Mouse (Mus musculus): ENCODE measurements at regions not wholly inside any gene's neighbourhood (a gene's known extent, or its start where the extent isn't known, plus 50 kb on each side); places are given as distances from the start of the nearest gene placed in this dataset.
A peak's percentile ranks its signal among the peaks of the same experiment; 100 is the strongest.

DNA sequence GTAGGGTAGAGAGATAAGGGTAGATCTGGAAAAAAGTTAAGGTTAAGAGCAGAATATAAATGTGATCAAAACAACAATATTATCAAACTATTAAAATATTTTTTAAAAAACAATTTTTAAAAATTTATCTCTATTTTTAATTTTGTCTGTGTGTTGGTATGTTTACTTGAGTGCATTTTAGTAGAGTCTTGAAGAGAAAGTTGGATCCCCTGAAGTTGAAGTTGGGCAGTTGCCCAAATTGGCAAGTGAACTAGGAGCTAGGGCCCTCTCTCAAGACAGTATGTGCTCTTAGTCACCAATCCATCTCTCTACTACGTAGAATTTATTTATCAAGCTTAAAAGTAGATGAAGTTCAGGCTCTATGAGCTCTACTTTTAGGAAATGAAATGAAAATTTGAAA, 59.9 kb downstream of the Adamts1 start:
- DNase-seq (ENCODE audit: low read depth, low spot score): peak; percentile 49

DNA sequence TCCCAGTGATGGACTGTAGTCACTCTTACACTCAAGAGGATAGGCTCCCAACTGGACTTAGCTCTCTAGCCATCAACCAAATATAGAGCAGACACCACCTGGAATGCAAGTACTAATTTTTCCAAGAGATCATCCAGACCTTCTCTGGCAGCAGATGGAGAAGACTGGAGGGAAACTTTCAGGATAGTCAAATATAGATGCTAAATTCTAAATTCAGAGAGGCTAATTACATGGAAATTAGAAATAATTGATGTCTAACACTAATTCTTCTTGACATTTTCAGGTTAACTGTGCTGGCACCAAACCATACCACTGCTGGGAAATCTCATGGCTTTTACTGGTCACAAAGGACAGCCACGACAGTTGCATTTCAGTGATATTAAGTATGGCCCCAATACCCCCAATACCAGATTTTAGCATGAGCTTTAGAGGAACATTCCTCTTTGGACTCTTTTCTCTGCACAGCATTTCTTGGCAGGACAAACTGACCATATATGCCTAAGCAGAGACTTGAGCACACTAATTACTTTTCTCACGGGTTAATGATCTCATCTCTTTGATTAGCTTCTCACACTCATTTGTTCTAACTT, 64.2 kb downstream of the Adamts1 start:
- DNase-seq (ENCODE audit: low read depth, low spot score): no peak

DNA sequence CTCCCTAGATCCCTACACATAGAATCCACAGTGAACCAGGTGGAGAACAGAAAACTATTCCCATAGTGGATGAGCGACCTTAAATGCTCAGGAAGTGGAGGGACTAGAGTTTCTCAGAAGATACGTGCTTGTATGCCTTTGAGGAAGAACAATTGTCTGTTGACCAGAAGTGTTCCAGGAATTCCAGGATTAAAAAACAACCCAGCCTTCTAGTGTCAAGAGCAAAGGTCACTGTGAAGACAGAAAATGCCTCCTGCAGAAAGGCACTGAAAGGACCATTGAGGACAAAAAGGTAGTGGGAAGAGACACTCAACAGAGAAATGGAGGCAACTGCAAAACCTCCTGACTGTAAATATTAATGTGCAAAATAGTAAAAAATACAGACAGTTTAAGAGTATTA, 74.9 kb downstream of the Adamts1 start:
- no peak for DNase-seq (ENCODE audit: low read depth, low spot score)

DNA sequence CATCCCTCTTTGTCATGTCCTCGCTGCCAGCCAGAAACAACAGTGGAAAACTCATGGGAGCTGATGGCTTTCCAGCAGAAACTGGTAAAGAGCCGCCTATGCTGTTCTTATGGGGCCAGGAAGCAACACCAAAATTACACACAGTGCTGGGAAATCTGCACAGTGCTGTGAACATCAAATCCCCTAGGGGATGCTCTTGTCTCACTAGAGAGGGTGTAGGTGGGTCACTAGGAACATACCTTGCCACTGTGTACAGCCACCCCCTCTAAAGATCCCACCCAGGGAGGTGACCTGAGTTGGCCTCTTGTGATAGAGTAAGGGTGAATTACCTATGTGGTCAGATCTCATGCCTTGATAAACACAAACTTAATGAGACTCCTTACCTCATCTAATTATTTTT, 80.9 kb downstream of the Adamts1 start:
- no peak for DNase-seq (ENCODE audit: low read depth, low spot score)

DNA sequence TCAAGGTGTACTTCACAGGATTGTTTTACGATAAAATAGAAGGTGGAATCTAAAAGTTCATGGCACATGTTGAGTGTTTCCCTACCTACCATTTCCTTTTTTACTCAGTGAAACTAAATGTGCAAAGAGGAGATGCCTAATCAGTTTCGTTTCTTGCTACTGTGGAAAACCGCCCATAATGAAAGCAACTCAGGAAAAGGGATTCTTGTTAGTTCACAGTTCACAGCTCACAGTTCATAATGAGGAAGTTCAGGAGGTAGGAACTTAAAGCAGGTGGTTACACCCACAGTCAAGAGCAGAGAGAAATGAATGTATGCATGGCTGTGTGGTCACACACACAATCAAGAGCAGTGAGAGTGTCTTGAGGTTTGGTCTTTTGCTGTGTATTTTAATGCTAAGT, 90.6 kb downstream of the Adamts1 start:
- no peak for DNase-seq (ENCODE audit: low read depth, low spot score)

DNA sequence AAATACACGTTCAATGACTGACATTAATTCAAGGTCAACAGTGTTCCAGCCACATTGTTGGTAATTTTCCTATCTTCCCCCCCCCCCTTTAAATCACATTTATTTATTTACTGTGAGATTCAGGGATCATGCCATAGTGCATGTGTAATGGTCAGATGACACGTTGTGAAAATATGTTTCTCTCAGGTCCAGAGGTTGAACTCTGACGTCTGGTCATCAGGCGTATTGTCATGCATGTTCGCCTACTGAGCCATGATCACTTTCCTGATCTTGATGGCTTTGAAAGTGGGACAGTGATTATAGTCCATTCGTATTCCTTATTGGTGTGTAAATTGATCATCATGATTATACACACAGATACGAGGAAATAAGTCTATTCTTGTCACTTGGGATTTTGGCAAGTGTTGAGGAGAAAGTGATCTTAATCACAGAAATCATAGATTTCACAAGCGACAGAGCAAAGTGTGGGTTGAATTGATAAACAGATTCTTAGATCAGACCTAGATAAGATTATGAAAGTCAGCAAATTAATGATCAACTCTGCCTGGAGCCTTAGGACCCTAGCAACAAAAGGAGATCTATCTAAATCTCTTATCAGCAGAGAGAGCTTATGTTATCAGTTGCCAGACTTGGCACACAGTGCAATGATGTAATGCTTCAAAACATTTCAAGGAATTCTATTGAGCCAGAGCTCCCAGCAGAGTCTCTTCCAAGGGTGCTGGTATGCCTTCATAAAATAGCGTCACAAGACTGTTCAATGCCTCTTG, 98.5 kb downstream of the Adamts1 start:
- DNase-seq (ENCODE audit: low read depth, low spot score): no peak

DNA sequence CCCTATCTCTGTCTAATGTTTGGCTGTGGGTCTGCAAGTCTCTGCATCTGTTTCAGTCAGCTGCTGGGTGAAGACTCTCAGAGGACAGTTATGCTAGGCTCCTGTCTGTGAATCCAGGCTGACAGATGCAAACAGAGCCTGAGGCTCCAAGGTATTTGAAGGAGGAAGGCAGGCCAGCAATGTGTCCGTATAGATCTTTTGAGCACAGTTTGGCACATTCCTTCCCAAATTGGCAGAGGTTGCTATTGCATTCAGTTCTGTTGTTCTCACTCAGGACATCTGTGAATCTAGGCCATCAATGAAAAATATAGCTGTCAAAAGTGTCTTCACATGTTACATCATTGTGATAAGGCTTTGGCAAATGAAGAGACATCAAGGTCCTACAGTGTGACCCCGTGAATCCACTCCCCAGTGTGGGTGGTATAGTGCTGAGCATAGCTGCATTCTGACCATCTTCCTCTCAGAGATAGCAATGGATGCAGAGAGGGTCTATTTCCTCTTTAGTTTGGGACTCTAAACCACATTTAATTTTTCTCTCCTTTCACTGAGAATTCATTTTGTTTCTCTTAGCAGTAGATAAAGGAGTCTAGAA, 99.9 kb downstream of the Adamts1 start:
- no peak for DNase-seq (ENCODE audit: low read depth, low spot score)

DNA sequence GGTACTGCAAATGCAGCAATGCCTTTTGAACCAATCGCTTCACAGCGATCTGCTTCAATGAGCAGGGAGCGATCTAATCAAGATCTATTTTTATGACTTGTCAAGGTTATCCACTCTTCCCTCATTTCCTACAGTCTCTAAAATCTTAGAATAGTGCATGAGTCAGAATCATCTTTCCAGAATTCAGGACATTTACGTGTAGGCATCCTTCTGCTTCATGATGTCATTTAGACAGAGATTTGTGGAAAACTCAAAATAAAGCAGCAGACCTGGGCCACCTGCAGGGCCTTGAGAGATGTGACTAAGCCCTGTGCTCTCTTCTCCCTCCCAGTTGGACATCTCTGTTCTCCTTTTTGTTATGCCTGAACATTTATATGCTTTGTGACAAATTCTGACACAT, 103.6 kb downstream of the Adamts1 start:
- DNase-seq (ENCODE audit: low read depth, low spot score): no peak

DNA sequence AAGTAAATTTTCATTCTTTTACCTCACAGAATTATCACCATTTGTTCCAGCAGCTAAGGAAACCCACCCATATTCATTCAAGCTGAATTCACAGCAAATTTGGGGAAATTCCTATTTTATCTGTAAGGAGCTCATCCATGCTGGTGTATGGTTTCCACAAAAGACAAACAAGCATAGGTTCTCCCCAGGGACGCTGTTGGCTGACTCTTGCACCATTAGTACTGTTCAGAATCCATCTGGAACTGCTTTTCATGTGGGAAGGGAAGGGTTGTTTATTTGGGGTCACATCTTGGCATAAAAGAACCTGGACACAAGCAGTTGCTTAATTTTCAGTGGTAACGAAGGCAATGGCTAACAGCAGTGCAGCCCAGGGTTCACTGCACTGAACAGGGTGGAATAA, 120.2 kb downstream of the Adamts1 start:
- DNase-seq (ENCODE audit: low read depth, low spot score): no peak

DNA sequence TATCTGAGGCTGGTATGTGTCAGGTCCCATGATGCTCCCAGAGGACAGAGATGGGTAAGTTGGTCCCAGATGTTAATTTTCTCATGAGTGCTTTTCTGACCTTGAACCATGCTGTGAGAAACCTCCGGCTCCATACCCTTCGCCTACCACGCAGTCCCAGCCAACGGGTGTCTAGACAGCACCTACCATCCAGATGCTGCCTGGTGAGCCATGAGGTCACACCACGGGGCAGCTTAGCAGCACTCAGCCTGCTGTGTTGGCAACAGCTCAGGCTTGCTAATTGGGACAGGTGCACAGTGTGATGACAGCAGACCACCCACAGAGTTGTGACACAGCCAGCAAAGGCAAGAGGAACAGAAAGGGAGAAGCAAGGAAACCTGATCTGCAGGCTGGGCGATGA, 122.6 kb downstream of the Adamts1 start:
- DNase-seq (ENCODE audit: low read depth, low spot score): no peak

DNA sequence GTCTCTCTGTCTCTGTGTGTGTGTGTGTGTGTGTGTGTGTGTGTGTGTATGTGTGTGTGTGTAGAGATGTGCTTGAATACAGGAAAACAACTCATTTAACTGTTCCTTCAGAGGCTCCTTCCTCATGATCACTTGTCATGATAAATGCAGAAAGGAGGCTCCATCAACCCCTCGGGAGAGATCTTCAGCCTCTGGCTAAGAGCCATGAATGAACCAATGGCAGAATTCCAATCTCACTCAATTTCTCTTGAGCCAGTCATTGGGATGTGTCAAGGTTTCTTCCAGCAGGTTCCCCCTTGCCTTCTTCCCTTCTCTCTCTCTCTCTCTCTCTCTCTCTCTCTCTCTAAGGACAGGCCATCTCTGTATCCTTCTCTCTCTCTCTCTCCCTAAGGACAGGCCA, 124.1 kb downstream of the Adamts1 start:
- no peak for DNase-seq (ENCODE audit: low read depth, low spot score)

DNA sequence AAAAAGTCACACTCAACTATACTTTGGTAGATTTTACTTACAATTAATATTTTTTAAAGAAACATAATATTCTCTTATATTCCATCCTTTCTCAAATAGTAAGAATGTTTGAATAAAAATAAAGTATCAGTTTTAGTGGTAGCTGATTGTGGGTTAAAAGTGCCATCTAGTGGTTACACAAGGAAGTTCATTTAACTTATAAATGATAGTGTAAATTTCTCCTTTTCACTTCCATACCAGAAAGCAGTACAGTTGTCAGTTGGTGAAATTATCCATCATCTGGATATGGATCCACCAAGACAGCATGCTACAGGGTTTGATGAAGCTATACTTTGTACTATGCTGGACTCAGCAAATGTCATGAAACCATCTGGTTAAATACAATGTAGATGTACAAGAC, 124.7 kb downstream of the Adamts1 start:
- DNase-seq (ENCODE audit: low read depth, low spot score): no peak

DNA sequence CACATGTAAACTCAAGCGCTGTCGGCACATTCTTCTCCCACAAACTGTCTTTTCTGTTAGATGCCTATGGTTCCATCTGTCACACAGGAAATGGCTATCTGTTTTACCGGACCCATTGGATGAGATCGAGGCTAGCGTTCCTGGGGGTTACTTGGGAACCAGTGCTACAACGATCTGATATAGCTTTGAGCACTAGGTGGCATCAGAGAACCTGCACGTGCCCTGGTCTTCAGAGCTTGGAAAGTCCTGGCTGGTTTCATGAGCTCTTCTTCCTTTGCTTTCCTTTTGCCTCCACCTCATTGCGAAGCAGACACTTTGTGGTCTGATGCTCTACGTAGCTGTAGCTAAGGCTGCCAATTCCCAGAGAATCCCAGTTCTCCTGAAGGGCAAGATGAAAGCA, 123.8 kb upstream of the Cyyr1 start:
- no peak for DNase-seq (ENCODE audit: low read depth, low spot score)

DNA sequence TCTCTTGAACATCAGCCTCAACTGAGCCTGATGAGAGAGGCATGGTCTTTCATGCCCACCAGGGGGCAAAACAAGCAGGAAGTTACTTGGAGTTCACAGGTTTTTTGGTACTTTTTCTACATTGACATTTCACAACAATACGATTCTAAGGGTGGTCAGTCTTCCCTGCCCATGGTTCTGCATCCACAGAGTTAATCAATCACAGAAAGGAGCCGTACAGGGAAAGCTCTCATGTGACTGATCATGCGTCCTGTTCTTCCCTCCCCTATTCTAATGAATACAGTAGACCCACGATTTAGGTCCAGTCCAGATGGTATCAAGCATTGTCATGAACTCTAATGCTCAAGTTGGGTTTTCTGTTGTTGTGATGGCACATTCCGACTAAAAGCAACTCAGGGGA, 115.6 kb upstream of the Cyyr1 start:
- DNase-seq (ENCODE audit: low read depth, low spot score): no peak

DNA sequence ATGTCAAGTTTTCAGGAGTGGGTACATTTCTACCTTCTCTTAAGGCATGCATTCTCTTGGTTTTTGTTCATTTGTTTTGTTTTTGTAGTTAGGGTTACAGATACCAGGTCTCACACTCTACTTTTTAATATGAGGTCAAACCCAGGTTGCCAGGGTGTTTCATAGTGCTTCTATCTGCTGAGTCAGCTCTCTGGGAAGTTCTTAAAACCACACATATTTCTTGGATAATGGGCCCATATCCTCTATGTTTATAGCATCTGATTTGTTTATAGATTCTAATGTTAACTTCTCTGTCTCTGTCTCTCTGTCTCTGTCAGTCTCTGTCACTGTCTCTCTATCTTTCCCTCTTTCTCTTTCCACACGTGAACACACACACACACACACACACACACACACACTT, 114.6 kb upstream of the Cyyr1 start:
- no peak for DNase-seq (ENCODE audit: low read depth, low spot score)

DNA sequence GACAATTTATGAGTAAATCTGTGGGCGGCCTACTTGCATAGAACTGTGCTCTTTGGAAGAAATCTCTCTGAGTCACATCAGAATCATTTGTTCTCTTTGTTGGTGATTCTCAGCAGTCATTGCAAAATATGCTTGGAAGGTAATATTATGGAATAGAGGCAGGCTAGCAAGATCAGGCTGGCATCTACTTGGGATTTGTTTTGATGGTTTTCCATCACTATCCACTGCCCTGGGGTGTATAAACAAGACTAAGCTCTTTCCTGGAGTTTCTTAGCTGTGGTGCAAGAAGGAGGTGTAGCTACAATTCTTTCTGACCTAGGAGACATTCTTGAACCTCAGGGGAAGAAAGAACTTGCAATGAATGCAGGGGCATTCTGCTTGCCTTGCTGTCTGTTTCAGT, 96.3 kb upstream of the Cyyr1 start:
- no peak for DNase-seq (ENCODE audit: low read depth, low spot score)

DNA sequence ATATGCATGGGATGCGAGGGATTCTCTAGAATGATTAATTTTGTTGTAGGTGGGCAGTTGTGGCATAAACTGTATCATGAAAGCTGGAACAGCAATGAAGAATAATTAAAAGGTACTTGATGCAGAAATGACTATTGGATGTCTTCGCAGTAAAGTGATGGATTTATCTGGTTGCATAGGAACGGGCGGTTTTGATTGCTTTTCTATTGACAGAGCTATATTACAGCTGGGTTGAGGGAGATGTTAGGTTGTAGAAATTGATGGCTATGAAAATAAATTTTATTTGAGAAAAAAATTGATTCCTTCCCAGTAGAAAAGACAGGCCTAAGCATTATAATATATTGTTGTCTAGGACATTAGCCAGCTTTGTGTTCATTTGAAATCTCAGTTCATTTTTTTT, 87.8 kb upstream of the Cyyr1 start:
- no peak for DNase-seq (ENCODE audit: low read depth, low spot score)

DNA sequence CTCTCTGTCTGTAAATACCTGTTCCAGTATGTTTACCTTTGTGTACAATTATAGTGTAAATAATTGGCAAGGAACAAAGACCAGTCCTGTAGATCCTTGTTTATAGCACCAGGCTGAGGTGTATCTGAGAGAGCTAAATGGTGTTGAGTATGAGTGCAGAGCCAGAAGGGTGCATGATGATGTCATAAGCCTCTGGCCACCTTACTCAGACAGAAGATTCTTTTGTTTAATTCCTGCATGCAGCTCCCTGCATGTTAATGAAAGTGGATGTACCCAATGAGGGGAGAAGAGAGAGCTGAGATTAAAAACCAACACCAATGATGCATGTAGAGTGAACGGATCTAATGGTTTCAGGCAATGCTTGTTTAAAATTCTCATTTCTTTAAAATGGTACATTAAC, 83.9 kb upstream of the Cyyr1 start:
- DNase-seq (ENCODE audit: low read depth, low spot score): no peak

DNA sequence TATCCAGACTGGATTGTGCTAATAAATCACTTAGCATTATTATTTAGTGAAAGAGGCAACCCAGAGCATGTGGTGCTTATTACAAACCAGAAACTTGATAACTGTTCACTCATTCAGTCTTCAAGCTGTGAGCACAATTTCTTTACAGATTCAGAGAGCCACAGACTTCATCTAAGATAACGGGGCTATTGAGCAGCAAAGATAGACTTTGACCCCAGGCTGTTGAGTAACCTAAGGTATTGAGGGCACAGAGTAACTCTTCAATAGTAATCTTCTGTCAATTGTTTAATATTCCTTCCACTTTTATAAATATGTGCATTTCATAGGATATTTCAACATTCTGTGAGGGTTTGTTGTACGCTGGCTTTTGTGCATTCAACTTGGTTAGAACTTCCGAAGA, 76.5 kb upstream of the Cyyr1 start:
- no peak for DNase-seq (ENCODE audit: low read depth, low spot score)

DNA sequence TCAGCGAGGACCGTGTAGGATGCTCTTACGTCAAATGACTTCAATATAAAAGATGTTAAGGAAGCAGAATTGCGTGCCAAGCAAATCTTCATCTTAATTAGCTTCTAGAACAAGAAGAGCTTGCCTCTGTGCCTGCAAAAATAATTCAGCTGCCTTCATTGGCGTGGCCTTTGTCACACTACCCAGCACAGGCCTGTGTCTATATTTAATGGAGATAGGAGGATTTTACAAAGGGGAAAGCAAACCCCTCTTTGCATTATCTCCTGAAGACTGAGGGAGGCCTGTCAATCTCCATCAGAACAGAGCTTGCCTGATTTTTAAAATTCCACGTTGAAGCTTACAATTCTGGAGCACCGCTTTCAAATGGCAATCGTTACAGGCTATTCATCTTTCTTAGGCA, 71.3 kb upstream of the Cyyr1 start:
- no peak for DNase-seq (ENCODE audit: low read depth, low spot score)

DNA sequence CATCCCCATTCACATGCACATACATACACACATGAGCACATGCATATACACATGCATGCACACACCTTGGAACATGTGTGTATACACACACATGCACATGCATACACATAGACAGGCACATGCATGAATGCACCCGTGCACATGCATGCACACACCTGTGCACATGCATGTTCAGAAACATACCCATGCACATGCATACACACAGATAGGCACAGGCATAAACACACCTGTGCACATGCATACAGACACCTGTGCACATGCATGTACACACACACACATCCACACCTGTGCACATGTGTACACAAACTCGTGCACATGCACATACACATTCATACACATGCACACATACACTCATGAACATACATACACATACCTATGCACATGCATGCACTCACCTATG, 50.9 kb upstream of the Cyyr1 start:
- no peak for DNase-seq (ENCODE audit: low read depth, low spot score)
